Mouse (Mus musculus) kidney, adult 8-10 months (tissue): ENCODE data around the gene Ppargc1a.

Experiments used
- DNase-seq, 2 experiments: peaks; one replicate each; pipeline ENCODE4 v3.0.0; 2022

The Ppargc1a gene

DNA sequence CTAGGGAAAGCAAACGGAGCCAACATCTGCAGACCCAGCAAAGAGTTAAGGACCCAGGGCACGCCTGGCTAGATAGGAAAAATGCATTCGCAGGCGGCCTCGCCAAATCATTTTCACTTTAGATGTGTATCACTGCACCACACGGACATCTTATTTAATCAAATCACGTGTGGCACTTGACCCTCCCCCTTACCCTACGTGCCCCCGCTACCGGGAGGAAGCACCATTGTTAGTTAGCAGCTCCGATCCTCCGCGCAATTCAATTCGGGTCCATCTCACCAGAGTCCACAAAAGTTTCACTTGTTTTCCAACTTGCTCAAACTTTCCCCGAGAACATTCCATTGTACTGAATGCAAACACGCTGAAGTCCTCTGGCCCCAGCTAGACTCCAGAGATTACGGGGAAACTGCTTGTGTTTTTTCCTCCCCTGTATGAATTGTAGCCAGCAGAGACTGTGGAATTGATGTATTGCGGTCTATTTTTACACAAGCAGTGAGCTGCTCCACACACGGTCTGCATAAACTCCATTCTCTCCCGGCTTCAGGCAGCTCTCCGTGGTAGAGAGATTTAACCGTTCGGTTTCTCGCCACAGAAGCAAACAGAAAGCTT is 14.9 kb downstream of the Ppargc1a start:
- peak; percentile 82 to 84 for DNase-seq

DNA sequence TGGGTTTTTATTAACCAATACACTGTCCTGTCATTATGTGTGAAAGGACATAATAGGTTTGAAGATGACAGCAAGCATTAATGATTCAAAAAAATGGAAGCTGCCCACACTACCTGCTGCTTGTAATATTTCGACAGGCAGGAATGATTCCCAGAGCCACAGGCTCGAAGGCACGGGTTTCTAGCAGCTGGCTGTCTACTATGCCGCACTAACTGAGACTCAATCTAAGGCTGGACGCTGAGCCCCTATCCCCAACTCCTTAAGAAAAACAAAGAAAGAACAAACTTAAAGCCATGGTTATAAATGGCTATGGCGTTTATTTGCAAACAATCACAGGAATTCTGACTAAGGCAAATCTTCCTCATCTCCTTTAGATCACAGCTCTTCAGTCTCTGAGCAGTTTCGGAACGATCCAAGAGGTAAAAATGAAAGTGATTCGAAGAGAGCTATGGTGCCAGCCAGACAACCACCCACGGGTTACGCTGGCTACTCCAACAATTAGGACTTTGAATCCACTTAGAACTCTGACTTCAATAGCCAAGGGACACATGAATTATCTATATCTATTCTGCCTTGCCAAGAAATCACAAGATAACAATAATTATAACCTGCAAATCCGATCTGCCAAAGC is 15.6 kb downstream of the Ppargc1a start:
- no peak for DNase-seq

GRCm38 (mm10) chr5:51547442-51548035 is 20.0 kb downstream of the Ppargc1a start:
- no peak for DNase-seq

DNA sequence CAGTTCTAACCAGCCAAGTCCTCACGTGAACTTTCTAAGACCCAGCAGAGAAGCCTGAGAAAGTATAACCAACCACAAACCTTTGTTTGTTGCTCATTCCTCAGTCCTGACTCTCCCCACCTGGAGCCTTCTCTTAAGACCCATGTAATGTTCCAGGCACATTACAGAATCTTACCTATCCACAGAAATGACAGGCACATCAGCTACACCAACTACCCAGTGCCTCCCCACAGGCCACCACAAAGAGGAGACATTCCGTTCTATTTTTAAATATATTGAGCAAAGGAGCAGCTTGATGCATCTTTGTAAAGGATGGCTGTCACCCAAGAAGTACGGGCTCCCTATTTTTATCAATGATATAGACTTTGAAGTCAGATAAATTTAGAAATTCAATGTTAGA is 20.7 kb downstream of the Ppargc1a start:
- DNase-seq, result peak in 1 of 2 experiments; percentile 43

DNA sequence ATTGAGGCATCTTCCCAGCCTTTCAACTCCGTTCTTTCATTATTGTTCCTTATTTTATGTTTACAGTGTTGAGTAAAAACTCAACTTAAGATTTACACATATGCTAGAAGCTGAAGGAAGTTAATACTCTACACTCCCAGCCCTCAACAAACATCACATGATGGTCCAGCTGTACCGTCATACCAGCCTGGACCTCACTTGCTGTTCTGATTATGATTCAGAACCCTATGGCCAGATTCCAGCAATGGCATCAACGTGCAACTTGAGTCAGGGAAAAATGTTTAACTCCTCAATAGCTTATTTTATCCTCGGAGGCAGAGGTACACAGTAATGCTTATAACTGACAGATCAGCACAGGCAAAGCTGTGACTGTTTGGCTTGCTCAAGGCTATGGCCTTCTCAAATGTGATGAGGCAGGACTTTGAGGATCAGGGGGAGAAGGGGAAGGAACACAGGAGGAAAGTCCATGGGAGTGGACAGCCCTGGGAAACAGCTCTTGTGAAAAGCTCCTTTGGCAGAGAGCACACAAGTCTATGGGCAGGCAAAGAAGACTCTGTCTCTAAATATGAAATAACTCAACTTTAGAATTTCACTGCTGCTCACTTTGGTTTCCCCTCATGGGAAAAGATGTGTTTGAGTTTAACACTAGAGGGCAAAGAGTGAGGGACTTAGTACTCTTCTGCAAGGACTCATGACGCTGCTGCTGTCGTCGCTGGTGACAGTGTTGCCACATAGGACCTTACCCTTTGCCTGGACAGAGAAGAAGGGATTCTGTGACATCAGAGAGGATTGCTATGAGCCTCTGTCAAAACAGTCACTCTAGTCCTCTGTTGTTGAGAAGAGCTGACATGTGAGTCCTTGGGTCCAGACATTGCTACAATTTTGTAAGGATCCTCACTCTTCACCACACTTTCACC is 22.1 kb downstream of the Ppargc1a start:
- peak in 1 of 2 experiments; percentile 62 for DNase-seq

DNA sequence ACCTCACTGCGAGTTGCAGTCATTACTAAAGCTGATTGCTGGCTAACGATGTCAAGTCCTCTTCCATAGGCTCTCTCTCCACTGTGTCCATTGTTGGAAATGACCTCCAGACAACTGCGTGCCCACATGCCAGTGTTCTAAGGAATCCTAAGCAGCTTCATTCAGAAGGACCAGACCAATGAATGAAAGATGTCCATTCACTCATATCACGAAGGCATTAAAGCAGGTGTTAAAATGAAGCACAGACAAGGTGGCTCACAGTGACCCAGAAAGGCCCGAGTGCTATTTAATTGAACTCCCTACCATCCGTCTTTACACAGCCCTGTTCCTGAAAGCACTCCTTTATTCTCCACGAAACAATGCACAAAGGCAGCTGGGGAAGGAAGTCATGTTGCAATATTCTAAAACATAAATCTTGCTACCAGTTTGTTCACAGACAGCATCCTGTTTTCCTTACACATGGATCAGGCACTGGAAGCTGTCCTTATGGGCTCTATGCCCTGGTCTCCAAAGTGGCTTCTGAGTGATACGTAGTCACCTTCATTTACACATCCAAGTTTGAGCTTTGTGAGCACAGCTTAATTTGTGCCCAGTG is 23.3 kb downstream of the Ppargc1a start:
- DNase-seq, result no peak

GRCm38 (mm10) chr5:51541557-51541956 is 26.0 kb downstream of the Ppargc1a start:
- peak; percentile 45 to 53 for DNase-seq

DNA sequence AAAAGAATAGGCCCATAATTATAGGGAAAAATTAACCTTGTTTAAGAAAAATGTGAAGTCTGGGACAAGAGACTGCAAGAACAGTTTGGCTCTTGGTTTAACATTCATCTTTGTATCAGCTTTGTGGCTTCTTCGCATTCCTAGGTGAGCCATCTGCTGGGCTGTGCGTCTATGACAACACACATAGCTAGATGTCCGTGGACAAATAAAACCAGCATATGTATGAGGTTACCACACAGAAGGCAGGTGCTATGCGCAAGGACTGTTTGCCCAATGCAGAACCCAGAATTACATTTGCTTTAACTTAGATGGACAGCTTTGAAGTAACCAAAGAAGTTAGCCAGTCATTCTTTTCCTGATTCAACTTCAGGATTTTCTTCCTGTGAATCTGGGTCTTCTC is 26.7 kb downstream of the Ppargc1a start:
- no peak for DNase-seq

DNA sequence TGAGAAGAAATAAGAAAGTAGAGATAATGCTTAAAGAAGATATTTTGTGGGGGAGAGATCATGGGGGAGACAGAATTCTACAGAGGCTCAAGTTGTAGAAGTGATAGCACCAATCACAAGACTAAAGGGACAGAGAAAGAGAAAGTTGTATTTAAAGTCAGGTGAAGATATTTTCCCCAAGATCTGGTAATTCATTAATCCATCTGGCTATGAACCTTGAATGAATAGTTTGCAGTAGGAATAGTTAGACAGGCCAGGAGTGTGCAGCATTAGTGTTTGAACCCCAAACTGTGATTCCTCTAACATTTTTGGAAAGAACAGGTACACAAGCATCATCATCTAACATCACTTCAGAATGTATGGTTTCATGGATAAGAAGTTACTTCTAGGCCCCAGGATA is 28.0 kb downstream of the Ppargc1a start:
- peak in 1 of 2 experiments; percentile 59 for DNase-seq

- no peak for DNase-seq
Measured at GRCm38 (mm10) chr5:51538319-51538718, 29.2 kb downstream of the Ppargc1a start.

DNA sequence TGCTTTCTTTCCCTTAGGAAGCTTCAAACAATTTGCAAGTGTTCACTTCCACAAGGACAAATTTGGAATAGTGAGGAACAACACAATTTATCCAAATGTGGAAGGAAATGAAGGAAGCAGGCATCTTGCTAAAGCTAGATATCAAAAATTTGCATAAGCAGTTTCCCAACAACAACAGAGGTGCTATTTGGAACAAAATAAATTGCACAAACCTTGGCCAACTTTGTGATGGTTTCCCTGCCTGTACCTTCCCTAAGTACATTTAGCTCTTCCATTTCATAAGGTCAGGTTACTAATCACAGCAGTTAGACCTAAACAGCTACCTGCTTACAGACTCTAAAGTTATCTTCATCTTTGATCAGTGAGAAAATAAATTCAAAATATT is 29.9 kb downstream of the Ppargc1a start:
- no peak for DNase-seq

GRCm38 (mm10) chr5:51537009-51537645 is 30.4 kb downstream of the Ppargc1a start:
- peak; percentile 73 to 90 for DNase-seq

DNA sequence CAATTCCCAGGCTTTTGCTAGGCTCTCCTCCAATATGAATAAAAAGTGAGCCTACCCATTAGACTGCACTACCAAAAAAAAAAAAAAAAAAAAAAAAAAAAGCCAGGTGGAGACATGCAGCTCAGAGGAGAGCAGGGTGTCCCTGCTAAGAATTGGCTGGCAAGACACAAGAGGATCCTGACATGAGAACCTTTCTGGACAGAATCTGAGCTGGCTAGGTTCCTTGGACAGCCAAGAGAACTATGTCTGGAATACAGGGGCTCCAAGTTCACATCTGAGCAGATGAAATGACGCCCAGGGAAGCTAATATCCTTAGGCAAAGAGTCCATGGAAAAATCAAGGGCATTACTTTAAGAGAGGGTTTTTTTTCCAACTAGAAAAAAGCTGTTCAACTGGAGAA is 33.1 kb downstream of the Ppargc1a start:
- DNase-seq, result no peak

DNA sequence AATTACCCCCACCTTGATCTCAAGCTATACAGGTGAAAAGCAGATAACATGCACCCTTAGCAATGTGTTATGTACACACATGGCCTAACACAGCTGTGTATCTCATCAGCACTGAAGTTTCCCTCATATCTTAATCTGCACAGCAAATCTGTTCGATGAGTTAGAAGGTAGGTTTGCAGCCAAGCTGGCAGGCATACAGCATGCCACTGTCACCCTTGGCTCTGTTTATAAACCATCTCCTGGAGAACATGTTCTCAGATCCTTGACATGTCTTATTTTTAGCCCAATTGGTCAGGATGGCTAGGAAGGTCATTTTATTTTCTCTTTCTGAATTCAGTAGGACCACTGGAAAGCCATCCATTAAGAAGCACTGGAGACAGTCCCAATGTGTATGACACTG is 36.2 kb downstream of the Ppargc1a start:
- no peak for DNase-seq

GRCm38 (mm10) chr5:51529444-51529843 is 38.1 kb downstream of the Ppargc1a start:
- DNase-seq, result no peak

DNA sequence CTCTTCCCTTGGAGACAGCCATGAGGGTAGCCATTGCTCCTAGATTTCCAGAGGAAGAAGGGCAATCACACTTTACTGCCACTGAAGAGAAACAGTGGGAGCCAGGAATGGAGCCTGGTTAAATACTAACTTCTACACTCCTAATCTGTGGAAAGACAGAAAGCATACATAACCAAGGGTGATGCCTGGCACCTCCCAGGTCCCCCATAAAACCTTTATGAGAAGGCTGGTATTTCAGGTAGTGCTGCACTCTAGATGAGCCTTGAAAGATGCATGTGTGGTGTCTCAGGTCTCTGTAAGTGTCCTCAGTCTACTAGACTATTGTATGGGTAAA is 39.4 kb downstream of the Ppargc1a start:
- no peak for DNase-seq

DNA sequence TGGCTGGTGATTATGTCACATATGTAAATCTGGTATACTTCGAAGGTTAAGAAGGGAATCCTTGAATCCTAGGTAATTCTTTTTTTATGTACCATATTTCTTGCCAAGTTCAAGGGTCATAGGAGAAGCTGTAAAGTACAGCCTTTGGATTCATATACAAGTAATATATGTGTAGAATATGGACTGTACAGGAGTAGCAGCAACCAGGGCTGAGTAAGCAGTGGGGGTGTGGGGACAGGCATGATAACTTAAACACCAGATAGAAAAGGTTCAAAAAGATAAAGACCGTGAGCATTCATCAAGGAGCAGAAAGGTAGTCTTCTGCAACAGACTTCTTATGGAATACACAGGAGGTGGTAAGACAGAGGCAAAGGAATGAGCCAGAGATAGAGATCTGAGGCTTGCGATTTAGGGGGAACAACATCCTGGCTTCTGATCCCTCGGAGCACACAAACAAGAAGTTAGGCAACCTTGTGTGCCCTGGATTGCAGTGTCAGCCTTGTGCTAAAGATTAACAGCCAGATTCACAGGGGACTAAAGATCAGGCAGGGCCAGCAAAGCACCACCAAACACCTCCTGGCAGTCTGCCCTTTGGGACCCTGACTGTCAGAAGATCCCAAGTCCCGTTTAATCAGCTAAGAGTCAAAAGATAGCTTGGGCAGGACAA is 39.9 kb downstream of the Ppargc1a start:
- peak; percentile 85 to 86 for DNase-seq

DNA sequence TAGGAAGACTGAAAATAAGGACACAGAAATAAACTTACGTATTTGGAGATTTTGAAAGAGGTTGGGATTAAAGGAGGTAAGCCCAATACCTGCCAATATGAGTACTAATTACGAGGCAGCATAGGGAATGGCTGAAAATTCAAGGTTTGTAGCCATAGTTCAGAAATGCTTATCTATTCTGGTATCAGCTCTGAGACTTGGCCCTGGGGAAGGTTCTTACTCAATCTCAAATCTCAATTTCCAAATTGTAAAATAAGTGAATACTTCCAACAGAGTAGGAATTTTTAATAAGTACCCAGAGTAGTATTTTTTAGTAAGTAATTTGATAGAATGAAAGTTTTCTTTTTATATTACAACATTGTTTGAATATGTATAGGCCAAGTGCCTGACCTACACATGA is 41.7 kb downstream of the Ppargc1a start:
- no peak for DNase-seq

DNA sequence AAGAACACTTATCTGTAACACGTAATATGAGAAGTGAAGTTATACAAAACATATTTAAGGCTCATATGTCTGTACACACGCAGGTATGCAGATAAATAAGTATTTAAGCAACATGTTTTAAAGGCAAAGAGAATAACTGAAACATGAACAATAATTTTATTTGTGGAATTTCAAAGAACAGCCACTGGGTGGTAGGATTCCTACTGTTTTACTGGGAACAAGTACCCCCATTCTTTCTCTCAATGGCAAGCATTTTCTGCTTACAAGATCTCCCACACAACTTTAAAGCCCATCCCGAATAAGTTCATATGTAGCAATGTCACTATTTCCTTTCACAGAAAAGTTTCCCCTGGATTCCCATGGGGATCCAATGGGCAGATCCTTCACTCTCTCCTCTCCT is 46.7 kb downstream of the Ppargc1a start:
- no peak for DNase-seq

- no peak for DNase-seq
Measured at GRCm38 (mm10) chr5:51517440-51518187, 49.9 kb downstream of the Ppargc1a start.

DNA sequence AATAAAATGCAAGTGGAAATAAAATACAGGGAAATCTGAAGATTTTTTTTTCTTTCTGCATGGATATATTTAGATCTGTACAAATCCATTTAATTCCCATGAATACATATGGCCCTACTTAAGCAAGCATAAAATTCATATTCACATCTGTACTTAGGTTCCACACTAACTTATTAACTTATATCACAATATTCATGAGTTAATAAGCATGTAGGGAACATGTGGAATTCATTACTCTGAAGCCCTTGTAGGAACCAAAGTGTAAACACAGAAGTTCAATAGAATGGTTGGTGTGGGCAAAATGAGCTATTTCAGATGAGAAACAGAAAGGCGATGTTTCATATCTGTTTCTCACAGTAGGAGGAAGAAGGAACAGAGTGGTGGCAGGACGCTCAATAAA is 62.9 kb downstream of the Ppargc1a start:
- DNase-seq, result no peak
